Mouse (Mus musculus): ENCODE data around the gene Dgcr8. TPM values are rescaled to one million over a fixed set of nuclear protein-coding genes. Genes with fewer than 3 reads are reported as not detected.
A peak's percentile ranks its signal among the peaks of the same experiment; 100 is the strongest.

Dgcr8 gene
- total RNA-seq, 2 experiments from 2014 or later, result 19.2 to 21.9 TPM

DNA sequence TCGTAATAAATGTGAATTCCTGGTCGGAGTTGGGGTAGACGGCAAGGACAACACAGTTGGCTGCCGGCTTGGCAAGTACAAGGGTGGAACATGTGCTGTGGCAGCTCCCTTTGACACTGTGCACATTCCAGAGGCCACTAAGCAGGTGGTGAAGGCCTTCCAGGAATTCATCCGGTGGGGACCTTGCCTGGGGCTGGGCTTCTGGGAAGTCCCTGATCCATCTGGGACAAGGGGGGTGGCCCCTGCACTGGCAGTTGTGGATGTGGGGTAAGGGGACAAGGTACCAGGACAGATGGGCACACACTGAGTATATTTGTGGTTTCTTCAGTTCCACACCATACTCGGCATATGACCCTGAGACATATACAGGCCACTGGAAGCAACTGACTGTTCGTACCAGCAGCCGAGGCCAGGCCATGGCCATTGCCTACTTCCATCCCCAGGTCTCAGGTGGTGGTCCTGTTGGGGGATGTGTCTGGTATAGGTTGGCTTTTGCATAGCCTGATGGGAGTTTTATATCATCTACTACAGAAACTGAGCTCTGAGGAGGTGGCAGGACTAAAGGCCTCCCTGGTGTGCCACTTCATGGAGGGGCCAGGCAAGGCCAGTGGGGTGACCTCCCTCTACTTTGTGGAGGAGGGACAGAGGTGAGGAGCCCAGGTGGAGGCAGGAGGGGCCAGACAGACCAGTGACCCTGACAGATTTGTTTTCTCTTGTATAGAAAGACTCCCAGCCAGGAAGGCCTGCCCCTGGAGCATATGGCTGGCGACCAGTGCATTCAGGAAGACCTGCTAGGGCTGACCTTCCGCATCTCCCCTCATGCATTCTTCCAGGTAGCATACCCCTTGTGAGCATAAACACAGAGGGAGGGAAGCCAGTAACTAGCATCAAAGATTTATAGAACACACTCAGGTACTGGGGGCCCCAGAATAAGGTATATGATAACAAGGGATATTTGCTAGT is 37.9 kb downstream of the Dgcr8 start:
- intact Hi-C loops (cut with DNase I), result no loop called here
- DNase-seq, result no peak

DNA sequence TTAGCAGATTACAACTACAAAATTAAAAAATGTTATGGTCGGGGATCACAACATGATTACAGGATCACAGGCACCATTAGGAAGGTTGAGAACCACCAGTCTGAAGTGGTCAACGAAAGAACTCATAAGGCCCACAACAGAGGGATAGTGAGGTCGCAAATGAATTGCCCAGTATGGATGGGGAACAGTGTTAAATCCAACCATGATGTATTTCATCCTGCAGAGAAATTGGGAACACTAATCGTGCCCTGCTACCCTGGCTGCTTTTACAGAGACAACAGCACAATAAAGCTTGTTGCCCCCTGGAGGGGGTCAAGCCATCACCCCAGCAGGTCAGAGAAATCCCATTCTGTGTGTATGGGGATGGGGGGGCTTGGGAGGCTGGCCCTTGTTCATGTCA is 38.8 kb downstream of the Dgcr8 start:
- intact Hi-C loops (cut with DNase I), result no loop called here
- DNase-seq, result no peak

DNA sequence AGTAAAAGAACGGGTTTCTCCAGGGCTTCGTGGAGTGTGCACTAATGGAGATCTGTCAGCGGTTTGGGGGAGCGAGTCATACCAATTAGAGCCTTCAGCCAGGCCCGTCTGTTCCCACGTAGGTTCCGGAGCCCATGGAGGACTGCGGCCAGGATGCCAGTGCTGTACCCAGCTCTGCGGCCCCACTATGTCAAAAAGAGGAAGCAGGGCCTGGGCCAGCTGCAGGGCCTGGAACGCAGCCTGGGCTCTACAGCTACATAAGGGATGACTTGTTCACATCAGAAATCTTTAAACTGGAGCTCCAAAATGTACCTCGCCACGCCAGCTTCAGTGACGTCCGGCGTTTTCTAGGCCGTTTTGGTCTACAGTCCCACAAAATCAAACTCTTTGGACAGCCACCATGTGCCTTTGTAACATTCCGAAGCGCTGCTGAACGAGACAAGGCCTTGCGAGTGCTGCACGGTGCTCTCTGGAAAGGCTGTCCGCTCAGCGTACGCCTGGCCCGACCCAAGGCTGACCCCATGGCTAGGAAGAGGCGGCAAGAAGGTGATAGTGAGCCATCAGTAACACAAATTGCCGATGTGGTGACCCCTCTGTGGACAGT is 39.6 kb downstream of the Dgcr8 start:
- intact Hi-C loops (cut with DNase I), result loop anchor here (2.0 kb wide), 1 partner anchor 37 kb away; no protein-coding TSS in a partner anchor
- DNase-seq, result peak; percentile 43 to 53

DNA sequence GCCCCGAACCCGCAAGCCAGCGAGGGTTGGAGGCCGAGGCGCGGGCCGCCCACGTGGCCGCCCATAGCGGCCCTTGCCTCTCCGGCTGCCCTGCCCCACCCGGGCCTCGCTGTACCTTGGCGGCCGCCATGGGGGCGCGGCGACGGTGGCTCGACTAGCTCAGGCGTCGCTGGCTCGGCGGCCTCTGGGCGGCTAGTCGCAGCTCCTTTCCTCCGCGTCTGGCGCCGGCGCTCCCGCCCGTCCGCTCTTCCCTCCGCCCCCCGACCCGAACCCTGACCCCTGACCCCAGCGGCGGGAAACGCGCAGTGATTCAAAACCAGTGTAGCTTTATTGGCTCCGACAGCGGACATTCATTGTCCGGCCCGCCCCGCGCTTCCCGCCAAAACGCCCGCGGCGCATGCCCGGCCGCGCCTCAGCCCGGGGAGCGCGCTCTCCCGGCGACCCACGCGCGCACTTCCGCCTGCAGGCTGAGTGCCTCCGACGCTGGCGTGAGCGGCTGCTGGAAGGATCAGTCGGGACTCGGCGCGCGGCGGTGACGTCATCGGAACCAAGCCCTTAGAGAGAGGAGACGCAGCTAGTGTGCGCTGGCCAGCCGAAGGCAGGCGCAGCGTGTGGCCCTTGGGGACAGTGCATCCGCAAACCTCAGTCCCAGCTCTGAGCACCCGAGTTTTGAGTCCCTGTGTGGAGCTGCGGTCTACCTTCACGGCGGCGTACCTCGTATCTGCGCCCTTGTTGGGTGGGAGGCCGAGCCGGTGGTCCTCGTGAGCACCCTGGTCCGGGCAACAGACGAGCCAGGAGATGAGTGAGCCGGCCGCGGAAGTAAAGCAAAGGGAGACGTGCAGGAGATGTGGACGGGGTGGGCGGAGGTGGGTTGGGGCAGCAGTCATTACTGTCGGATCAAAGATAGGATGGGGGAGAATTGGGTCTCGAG is 40.3 kb downstream of the Dgcr8 start, which contains the start of the genes Trmt2a and Ranbp1:
Gene Trmt2a (plus strand): TSS at position 247 of the 931 bp plus-strand sequence.
Gene Ranbp1 (minus strand): TSS at position 300 of the 931 bp plus-strand sequence.
- intact Hi-C loops (cut with DNase I), result loop anchor here (2.0 kb wide), 1 partner anchor 38 kb away; no protein-coding TSS in a partner anchor
- DNase-seq, result peak; percentile 99

DNA sequence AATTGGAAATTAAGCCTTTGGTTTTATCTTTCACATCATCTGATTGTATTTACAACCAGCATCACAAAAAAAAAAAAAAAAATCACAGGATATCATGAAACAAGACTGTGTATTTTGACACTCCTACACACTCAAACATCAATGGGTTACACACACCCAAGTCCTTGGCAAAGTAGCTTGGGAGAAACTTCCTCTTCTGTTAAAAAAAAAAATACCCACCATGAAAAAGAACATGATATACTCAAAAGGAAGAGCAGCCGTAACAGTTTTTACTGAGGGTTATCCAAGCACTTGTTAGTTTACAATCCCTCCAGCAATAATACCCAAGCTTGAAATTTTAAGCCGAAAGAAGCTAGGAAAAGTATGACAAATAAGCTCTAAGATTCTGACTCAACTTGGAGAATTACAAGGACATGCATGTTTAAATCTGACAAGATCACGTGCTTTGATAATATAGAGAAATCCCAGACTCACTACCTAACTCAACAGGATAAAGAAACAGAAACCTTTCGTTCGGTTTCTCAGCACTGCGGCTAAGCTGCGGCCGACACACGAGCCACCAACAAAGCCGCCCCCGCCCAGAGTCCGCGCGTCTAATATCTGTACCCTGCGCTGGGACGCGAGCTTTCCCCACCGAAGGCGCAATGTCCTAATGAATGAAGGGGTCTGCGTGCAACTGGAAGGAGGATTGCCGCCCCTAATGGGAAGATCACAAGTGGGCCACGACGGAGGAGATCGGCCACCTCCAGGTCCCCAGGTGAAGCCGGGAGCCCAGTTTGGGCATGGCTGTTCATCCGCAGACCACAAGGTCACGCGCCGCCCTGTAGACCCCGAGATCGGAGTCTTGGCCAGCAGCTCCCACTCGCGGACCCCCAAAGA is 41.3 kb downstream of the Dgcr8 start:
- intact Hi-C loops (cut with DNase I), result loop anchor here (2.0 kb wide), 1 partner anchor 39 kb away; no protein-coding TSS in a partner anchor
- DNase-seq, result no peak

DNA sequence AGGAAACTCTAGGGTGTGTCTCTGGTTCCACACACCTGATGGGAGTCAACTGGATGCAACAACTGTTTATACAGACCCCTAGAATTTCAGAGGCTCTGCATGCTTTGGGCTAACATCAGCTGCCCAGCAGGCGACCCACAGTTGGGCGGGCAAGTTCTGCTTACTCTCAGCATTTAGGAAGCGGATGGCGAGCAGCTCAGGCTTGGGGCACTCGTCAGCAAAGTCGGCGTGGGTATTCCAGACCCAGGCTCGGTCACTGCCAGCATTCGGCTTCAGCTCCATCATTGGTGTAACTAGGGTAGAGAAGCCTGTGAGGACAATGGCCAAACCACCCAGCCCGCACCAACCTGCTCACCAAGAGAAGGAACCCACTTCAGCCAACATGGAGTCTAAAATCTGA is 47.5 kb downstream of the Dgcr8 start:
- intact Hi-C loops (cut with DNase I), result no loop called here
- no peak for DNase-seq

DNA sequence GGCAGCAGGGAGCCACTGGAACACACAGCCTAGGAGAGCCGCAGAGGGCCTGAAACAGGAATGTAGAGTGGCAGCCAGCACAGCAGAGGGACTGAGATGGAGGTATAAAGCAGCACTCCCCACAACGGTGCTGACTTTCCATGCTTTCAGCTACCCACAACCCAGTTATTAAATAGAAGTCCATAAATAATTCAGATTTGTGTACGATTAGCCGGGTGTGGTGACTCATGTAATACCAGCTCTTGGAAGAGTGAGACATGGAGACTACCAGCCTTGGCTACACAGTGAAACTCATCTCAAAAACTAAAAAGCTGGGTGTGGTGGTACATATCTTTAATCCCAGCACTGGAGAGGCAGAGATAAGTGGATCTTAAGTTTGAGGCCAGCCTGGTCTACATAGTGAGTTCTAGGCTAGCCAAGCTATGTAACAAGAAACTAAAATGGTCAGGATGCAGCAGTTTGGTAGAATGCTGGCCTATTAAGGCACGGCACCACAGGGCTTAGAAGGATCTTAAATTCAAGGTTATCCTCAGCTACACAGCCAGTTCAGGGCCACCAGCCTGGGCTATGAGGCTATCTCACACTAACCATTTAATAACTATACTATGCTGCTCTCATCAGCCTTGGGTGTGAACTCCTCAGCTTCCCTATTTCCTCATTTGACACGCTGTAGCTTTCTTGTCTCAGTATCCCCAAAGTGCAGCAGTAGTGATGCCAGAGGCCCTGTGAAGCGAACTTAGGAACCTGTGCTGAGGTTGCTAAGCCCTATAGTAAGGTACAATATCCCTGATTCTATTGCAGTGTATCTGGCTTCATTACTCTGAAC is 52.2 kb downstream of the Dgcr8 start:
- intact Hi-C loops (cut with DNase I), result no loop called here
- DNase-seq, result no peak

DNA sequence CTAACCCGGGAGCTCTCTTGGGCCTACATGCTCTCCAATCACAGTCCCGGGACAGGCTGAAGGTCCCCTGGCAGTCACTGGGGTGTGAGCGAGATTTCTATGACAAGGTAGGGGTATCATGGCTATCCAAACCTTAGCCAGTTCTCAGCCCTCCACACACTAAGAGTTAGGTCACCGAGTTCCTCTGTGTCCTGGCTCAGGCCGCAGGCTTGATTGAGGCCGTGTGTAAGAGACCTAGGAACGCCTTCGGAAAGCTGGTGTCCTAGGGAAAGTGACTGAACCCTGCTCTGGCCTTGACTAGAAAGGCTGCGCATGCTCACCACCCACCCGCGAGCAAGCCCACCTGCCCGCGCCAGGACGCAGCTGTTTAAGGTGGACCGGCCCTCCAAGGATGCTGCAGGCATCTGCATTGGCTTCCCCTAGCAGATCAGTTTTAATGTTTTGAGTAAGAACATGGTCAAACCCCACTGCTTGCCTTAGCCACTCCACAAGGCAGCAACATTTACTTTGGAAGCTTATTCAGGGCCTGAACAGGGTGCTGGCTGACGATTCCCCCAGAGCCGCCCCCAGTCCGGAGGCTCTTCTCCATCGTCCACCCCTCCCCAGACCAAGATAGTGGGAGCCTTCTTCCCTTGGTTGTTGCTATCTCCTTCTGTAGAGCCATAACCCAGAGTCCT is 53.5 kb downstream of the Dgcr8 start:
- intact Hi-C loops (cut with DNase I), result no loop called here
- DNase-seq, result peak; percentile 74 to 75

DNA sequence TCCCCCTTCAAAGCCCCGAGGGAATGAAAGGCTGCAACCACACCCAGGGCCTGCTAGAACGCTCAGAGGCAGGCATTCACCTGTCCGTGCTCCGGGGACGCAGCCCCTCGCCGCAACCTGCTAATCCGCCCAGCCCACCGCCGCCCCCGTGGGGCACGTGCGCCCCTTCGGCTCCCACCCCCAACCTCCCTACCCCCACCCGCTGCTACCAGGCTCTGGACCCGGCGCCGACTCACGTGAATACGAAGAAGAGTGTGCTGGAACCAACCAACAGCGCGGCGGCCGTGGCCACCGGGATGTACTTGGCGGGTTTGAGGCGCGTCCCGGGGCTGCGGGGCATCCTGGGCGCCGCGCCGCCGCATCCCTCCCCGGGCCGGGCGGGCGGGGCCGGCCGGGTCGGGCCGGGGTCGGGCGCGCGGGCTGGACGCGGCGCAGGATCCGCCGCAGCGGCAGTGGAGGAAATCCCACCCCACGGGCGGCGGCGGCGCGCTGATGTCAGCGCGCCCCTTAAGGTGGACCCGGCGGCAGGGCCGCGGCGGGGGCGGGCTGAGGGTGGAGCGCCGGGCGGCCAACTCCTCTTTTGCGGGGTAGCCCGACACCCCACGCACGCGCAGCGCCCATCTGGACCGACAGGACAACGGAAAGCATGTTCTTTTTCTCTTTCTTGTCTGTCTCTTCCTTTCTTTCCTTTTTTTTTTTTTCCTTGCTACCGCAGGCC is 54.2 kb downstream of the Dgcr8 start, which contains the start of gene Zdhhc8:
Gene Zdhhc8 (minus strand): TSS at position 466 of the 718 bp plus-strand sequence.
- intact Hi-C loops (cut with DNase I), result no loop called here
- peak; percentile 82 to 88 for DNase-seq

DNA sequence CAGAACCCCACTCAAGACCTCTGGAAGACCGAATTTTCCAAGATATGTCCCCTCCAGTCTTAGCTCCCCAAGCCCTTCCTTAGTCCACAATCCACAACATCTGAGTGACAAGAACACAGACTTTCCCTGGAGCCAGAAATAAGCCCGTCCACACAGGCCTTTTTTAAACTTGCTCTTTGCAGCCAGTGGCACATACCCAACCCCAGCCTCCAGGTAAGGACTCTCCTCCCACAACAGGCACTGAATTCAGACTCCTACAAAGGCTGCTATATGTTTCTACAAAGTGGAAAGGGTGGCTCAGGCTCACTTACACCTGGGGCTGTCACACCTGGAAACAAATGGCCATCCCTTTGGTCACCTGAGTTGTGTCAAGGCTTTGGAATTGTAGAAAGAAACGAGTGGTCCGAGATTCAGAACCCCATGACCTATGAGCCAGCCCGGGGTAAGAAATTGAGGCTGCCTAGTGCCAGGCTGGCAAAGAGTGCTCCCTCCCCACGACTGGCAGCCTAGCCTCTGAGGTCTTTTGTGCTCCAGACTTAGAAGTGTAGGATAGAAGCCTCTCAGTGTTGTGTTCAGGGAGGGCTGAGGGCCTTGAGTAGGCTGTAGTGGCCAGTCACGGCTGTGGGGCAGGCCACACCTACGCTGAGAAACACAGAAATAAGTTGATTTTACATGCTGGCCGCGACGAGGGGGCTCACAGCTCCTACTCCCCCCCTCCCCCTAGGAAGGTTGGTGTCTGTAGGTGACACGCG is 55.0 kb downstream of the Dgcr8 start:
- intact Hi-C loops (cut with DNase I), result no loop called here
- no peak for DNase-seq

DNA sequence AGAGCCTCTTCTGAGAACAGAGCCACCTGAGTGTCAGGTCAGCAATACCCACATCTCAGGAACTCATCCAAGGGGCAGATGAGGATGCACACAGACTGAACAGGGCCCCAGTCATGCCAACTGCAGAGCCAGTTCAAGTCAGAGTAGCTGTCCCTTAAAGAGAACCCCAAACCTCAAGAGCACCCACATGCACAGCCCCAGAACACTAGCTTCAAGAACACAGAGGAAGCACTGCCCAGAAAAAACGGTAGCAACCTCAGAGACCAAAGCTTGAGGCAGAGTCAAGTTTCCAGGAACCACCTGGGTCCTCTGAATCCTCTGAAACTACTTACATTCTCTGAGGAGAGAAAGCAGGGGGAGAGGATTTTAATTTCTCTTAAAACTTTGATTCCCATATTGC is 55.6 kb downstream of the Dgcr8 start:
- no peak for DNase-seq
- intact Hi-C loops (cut with DNase I), result no loop called here

DNA sequence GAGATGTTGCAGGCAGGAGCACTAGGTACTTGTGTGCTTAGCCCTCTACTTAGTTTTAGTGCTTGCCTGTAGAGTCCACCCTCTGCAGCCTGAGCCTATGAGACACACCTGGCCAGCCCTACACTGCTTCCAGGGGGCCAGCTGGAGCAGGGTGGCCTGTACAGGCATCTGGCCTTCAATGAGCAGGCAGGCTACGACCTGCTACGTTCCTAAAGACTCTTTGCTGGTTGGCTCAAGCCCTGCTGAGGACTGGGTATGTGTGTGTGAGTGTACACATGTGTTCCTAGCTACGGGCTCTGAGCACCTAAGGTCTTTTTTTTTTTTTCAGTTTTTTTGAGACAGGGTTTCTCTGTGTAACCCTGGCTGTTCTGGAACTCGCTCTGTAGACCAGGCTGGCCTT is 57.6 kb downstream of the Dgcr8 start:
- intact Hi-C loops (cut with DNase I), result no loop called here

DNA sequence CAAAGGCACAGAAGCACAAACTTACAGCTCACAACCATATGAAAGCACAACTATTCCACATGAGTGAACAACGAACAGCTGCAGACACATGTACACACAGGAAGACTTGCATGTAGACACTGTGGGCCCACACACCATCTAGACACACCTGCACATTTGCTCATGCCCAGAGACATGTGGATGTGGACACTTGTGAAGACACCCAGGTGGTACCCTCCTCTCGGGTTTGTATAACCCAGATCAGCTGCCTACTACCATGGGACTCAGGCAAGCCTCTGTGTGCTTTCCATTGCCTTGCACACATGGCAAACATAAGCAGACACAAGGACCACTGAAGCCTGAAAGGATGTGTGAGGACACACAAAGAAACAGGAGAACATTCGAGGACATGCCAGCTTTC is 58.0 kb downstream of the Dgcr8 start:
- no peak for DNase-seq
- intact Hi-C loops (cut with DNase I), result no loop called here

More for the DNA sequence above, 57.6 kb downstream of the Dgcr8 start:
- DNase-seq, result no peak

DNA sequence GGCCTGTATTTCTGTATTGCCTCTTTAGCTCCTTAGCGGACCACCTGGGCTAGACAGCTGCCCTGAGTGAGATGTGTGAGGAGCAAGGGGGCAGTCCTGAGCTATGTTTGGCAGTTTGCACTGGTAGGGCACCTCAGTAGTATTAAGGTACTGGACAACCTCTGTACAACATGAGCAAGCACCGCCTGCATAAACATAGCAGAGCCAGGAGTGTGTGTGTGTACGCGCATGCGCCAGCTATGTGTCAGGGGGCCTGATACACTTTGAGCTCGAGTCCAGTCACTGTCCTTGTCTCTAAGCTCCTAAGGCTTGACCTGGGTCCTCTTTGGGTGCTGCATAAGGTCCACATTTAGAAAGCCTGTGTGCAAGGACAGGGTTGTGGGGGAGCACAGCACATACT is 58.4 kb downstream of the Dgcr8 start:
- intact Hi-C loops (cut with DNase I), result no loop called here
- no peak for DNase-seq

DNA sequence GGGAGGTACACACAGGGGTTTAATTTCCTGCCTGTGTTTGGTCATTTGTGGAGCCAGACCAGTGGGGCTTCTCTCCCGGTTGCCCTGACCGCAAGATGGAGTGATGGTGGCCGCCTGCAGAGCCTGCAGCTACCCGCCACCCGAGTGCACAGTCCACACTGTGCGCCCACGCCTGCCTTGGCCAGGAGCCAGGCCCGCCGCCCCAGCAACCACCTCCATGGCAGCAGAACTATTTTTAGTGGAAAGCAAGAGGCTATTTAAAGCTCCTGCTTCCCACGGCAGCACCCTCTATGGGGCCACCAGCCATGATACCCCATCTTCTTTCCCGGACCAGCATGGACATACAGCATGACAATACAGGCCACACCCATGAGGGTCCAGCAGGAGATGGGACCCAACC is 59.4 kb downstream of the Dgcr8 start:
- DNase-seq, result peak; percentile 65 to 69
- intact Hi-C loops (cut with DNase I), result no loop called here

DNA sequence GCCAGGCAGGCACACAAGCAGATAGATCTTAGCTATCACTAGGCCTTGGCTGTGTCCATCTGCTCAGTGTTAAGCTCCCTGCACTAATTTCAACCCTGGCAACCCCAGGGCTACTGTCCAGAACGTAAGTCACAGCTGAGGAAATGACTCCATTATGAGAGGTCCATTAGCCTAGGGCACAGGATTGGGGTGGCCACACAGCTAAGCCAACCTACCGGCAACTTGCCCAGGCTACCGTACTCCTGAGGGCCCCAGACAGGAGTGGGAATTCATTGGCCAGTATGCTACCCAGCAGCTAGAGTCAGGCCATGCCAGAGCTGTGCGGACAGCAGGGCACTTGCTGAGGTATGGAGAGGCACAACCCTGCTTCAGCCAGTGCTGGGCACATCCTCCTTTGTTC is 60.2 kb downstream of the Dgcr8 start:
- intact Hi-C loops (cut with DNase I), result no loop called here
- DNase-seq, result no peak

Data from heart, postnatal 14 days (tissue).